Mouse (Mus musculus): ENCODE results near the gene Zbtb16.

DNA sequence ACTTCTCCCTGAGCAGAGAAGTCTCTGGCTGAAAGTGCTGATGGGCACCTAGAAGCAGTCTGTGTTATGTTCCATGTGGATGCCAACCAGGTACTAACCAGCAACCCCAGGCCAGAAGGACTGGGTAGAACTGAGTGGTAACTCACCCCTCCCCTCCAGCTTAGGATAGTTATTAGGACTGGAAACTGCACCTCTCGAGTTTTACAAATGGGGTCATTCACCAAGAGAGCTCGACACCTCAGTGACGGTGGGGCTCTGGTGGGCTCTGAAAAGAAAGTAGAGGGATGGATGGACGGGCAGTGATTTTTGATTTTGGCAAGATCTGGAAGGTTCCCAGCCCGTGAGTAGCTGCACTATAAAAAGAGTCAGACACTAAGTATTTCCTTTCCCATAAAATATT is 71.7 kb downstream of the Zbtb16 start:
- TF ChIP-seq IRF4 (IDR thresholded peaks at IDR 0.05; ENCODE audit: low read depth, low read length) = no peak
- no peak for TF ChIP-seq ELF1 (IDR thresholded peaks at IDR 0.05; ENCODE audit: low read depth, low read length)
- no peak for TF ChIP-seq EP300 (IDR thresholded peaks at IDR 0.05; ENCODE audit: low read length)
- no peak for TF ChIP-seq POLR2A (IDR thresholded peaks at IDR 0.05; ENCODE audit: low read depth, low read length)
- TF ChIP-seq POLR2AphosphoS2 (IDR thresholded peaks at IDR 0.05; ENCODE audit: low read depth, low read length) = no peak
- no peak for TF ChIP-seq MAX (IDR thresholded peaks at IDR 0.05; ENCODE audit: low read length)
- no peak for TF ChIP-seq CTCF (conservative IDR thresholded peaks at IDR 0.05 in 1 of 2, IDR thresholded peaks at IDR 0.05 in 1 of 2; ENCODE audit: low read depth in 2 of 2, low read length in 2 of 2)
- no peak for TF ChIP-seq ZNF384 (IDR thresholded peaks at IDR 0.05; ENCODE audit: low read depth, low read length)
- no peak for TF ChIP-seq USF2 (conservative IDR thresholded peaks at IDR 0.05; ENCODE audit: low read depth, low read length)
- no peak for TF ChIP-seq ZC3H11A (IDR thresholded peaks at IDR 0.05; ENCODE audit: low read depth, low read length)
- no peak for TF ChIP-seq TCF12 (IDR thresholded peaks at IDR 0.05; ENCODE audit: low read depth, low read length)
- TF ChIP-seq ETS1 (conservative IDR thresholded peaks at IDR 0.05; ENCODE audit: low read depth, low read length) = no peak
